Mouse (Mus musculus) spleen, postnatal 36 days (tissue): Measurements from ENCODE around the gene Otulin.

ENCODE experiments used
- DNase-seq, 2 experiments: peaks; one replicate each; pipeline ENCODE4 v3.0.0; 2022; ENCODE audit warnings: low spot score in 2 of 2, mixed read lengths in 1 of 2

Gene Otulin

DNA sequence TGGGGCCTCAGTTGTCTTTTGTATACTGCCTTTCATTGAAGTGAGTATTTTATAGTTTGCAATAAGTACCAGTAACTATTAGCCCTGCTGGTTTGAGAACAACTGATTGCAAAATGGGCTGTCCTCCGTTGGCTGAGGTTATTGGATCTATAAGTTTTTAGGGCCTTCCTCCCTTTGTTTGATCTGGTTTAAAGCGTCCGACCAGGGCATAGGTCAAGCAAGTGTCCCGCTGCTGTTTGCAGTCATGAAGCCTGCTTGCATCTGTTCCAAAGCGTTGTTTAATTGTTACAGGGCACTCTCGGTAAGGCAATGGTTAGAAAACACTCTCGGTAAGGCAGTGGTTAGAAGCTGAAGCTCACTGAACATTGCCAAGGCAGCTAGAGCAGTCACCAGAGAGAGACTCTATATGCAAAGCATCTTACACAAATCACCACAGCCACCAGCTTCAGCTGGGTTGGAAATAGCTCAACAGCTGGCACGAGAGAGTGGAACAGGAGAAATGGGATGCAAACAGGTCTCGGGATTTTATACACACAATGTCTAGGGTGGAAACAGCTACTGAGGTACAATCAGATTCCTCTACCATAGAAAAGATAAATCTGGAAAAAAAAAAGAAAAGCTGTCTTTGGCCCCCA lies 80.0 kb downstream of the Otulin start:
- no peak for DNase-seq

DNA sequence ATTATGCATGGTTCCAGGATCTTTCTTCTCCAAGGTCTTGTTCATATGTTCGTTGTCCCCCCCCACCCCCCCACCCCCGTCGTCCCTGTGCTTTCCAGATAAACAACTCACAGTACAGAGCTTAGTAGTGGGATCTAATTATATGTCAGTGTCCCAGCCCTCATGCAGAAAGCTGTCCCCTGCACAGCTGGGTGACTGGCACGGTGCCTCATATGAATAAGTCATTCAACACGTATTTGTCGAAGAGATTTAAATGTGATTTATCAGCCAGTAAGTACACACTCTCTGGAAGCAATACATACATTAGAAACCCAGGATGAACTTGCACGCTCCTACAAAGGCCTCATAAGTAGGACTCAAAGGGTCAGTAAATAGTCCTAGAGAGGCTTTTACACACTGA lies 80.6 kb downstream of the Otulin start:
- no peak for DNase-seq

DNA sequence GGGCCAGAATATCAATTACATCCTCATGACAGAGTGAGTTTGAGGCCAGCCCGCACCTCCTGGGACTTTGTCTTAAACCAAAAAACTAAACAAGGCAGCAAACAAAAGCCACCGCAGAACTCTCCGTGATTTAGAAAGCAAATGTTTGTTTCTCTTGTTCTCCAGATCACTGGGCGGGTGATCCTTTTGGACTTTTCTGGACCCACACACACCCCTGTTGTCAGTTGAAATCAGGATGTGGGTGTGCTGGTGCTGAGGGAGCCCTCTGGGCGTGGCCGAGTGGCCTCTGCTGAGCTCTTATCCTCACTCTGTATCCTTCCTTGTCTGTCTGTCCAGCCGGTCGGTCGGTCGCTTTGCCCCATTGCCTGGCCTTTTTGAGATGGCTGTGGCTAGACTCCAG lies 81.4 kb downstream of the Otulin start:
- DNase-seq: no peak

DNA sequence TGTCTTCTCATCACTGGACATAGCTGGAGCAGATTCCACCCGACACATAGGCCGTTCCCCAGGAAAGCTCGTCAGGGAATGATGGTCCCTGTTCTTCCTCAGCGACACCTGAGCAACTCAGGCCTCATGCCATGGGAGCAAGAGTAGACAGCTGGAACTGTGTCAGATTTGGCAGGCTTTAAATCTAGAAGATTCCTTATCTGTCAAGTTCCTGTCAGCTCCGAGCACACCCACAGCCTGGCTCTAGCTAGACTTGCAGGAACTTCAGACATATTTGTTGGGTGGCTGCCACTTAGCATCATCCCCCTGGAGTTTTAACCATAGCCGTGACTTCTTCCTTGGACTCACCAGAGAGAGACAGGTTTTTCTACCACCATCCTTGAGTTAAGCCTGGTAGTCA lies 82.4 kb downstream of the Otulin start:
- DNase-seq: no peak

DNA sequence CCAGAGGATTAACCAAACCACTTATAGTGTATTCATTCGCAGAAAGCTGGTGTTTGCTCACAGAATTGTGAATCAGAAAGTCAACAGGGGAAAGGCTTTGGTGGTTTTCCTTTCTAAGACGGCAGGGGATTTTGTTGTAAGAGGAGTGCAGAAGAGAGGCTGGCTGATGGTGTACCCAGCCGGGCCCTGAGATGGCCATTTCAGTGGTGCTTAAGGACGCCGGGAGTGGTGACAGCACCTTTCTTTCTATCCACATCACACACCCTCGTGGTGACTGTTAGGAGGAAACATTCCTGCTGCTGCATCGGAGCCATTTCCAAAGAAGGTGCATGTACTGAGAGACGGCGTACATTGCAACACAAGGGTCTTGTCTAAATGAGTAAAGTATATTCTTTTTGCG lies 85.3 kb downstream of the Otulin start:
- no peak for DNase-seq

DNA sequence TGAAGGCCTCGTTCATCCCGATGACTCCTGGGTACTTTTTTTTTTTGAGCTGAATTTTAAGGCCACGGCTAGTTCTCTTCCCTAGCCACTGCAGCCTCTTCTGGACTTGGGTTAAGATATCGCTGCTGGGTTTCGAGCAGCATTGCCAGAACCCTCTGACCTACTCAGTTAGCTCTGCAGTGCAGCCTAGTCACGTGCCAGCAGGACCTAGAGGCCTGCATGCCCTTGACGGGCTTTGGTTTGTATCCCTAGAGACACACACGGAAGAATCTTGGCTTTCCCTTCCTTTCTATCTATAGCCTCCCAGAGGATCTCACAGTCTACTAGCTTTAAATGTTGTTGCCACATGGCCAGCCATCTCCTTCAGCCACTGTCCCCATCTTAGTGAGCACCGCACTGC lies 90.7 kb downstream of the Otulin start:
- DNase-seq: no peak

DNA sequence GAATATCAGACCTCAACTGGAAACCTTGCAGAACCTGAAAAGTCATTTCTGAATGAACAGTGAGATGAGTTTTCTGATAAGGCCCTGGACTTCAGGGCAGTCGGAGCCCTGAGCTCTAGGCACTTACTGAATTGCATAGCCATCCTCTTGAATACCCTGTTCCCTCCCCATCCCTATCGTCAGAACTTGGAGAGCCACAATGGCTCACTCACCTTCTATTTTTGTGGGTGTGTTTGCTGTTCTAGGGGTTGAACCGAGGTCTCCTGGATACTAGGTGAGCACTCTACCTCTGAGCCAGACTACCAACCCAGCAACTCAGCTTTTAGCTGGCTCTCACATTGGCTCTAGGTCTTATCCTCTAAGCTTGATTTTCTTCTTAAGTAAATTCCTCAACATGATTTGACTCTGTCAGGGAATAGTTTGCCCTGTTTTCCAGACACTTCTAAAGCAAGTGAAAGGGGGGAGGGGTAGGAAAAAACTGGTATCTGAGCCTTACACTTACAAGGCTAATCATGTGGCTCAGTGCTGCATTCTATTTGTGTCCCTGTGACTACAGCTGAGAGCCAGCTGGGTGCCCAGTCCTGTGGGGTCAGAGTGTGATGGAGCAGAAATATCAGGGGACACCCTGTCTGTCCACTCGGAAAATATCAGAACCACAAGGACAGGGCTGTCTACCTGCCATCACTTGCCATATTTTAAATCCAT lies 92.8 kb downstream of the Otulin start:
- no peak for DNase-seq

DNA sequence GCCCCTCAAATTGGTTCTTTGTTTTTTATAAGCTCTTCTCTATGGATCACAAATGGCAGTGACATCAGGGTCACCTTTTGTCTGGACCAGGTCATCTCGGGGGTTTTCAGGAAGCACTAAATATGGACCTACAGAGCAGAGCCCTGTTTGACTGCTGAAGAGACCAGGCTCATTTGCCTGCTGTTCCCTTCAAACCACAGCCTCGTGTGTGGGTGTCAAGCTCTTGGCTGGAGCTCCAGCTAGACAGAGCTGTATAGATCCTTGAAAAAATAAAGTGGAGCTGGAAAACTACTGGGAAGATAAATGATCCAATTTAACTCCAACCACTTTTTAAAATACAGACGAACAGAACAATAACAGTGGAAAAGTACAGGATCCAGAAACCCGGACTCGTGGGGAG lies 93.7 kb downstream of the Otulin start:
- DNase-seq: no peak

DNA sequence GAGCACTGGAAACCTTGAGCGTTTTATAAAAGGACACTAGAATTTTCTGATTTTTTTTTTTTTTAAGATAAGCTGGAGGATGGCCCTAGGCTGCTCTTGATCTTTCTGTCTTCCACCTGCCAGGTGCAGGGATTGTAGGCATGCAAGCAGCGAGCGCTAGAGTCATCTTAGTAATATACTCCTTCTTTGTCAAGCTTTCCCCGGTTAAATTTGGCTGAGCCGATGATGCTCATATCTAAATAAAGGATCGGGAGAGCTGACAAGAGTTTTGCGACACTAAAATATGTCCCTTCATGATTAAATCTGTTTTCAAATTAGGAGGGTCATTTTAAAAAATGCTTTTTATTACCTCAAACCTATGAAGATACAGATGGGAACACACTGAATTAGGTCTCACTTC lies 94.3 kb downstream of the Otulin start:
- no peak for DNase-seq

DNA sequence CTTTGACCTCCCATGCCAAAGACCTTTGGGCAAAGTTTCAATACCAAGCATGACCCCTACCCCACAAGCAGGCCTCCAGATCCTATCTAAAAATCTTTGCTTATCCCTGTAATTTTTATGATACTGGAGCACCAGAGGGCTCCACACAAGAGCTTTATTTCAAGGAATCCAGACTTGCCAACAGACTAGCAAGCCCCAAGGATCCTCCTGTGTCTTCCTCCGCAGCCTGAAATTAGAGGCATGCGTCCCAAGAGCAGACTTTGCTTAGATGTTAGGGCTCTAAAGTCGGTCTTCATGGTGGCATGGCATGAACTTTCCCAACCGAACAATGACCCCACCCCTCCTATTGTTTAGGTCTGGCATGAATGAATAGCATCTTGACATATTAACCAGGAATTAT lies 94.8 kb downstream of the Otulin start:
- DNase-seq: no peak

DNA sequence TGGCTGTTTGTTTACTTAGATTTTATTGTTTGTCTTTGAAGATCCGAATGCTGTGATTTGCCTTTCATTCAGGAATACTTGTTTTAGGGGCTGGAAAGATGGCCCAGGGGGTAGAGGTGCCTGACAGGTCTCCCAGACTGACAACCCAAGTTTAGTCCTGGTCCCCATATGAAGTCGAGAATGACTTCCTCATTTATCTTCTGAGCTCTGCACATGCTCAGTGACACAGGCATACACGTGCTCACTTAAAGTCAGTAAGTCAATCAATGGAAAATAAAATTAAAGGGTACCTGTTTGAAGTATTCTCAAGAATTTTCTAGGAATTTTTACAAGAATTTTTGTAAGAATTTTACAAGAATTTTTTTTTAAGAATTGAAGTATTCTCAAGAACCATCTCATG lies 97.5 kb downstream of the Otulin start:
- no peak for DNase-seq

DNA sequence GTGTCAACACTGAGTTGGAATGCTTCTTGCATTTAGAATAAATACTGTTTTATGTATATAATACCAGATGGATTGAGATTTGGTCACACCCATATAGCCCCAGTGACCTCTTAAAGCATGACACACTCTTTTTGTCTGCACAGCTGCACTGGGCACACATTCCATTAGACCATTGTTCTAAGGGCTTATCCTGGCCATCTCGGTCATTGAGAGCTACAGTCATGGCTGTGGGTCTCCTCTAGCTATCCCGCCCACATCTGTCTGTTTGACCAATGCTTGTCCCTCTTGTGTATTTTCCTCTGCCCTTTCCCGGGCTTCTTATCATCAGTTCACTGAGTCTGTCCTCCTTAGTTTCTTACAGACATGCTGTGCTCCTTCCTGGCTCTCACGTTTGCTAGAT lies 100.5 kb downstream of the Otulin start:
- no peak for DNase-seq

DNA sequence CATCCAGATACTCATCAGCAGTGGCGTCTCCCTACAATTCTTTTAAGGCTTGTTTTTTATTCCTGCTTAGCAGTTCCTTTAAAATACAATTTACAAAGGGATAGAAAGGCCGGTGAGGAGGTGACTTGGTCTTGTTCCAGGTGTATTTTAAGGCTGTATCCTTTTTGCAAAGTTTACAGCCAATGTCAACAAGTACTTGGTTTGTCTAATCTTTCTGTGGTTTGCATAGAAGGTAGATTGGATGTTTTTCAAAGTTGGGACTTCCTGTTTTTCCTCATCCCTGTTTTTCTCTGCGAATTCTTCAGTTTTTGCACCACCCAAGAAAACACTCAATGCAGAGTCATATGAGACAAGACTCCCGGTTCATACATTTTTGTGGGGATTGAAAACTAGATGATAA lies 101.6 kb downstream of the Otulin start:
- no peak for DNase-seq

DNA sequence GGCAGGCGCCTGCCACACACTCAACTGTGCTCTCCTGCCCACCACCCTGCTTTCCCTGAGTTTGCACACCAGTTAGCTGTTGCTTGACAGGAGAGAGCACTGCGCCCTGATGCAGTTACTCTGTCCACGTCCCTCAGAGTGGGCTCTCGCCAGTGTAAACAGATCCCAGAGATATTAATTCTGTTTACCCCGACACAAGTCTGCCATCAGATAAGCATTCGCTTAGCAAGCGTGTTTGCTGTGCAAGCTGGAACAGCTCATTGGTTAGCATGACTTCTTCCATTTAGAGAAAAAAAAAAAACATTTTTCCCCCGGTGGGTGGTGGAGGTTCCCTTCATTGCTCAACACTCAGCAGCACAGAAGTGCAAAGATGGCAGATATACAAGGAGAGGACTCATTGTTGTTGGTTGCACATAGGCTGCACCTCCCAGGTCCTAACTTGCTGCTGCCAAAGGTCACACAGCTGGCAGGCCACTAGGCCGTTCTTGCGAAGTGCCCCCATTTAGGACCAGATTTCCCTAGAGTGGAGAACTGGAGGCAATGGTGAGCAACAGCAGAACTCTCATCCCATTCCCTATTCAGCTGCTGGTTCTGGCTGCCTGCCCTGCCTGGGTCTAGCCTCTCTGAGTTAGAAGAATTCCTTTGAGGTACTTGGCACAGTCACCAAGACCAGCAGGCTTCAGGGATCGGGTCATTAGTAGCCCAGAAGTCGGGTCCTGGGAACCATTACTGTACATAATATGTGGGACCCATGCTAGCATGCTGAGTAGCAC lies 105.1 kb downstream of the Otulin start:
- no peak for DNase-seq

DNA sequence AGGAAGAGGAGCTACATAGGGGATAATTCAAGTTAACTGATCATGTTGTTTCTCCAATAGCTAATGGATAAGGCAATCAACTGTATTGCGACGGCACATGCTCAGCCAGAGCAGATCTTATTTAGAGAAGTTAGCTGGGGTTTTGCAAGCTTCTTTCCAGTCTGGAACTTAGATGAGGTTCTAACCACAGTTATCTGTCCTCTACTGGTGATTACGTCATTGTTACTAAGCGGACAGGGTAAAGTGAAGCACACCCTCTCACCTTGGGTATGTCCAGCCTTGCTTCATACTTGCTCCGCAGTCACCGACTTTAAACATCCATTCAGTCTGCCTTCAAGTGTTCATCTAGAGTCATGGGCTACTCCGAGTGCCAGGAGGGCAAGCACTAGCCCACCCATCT lies 110.6 kb downstream of the Otulin start:
- DNase-seq: no peak

DNA sequence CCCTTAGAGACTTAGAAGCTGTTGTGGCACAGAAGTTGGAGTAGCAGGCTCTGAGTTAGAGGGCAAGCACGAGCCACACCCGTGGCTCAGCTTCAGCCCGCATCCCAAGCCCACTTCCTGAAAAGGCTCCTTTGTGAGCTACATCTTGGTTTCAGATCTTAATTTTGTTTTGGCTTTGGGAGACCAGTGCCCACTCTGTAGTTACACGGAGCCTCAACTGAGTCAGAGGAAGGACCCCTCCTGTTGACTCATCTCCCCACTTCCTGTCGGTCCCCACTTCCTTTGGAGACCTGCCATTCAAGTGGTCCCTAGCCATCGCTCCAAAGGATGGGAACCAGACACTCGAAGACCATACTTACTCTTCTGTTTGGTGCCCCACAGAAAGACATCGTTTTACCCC lies 112.5 kb downstream of the Otulin start:
- DNase-seq: no peak

DNA sequence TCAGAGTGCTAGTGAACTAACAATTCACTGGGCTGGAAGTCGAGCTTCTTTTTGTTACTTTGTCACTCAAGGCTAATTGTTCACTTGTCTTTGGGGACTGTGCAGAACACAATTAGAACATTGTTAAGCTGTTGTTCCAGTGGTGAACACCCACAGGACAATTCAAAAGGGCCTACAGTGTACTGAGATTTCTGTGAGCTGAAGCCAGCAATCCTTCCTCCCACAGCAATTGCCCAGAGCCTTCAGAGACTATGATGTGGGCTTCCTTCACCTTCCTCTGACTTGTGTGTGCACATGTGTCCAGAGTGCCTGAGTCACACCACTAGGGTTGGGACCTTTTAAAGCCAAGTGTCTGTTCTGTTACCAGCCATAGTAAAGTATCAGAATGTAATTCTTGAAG lies 113.6 kb downstream of the Otulin start:
- DNase-seq: no peak

DNA sequence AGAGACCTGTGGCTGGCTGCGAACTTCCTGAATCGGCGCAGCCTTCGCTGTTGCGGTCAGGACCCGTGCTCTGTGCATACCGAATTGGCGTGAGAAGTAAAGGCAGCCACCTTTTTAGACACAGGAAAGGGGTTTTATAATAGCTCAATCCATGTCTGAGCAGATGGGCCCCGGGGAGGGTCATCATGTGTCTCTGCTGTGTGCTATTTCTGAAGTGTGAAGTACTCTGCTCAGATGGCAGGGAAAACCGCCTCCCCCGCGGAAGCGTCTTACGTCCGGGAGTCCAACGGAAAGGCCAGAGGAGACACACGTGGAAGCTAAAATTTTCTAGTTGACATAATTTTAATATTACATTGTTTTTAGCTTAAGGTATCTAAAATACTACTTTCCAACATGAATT lies 121.5 kb downstream of the Otulin start:
- DNase-seq: no peak

DNA sequence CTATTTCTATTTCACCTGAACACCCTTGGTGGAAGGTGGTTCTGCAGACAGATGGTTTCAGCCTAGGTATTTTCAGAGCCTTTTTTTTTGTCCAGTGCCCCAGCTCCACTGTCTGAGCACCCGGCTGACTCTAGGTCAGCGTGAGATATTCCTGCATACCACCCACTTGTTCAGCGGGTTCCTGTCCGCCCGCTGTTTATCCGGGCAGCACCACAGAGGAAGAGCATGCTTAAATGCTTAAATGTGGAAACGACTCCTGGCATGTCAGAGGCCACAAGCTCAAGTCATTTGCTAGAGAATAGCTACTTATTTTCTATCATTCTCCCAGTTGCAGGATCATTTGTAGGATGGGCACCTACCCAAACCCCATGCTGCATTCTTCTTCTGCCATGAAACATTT lies 122.3 kb downstream of the Otulin start:
- no peak for DNase-seq

DNA sequence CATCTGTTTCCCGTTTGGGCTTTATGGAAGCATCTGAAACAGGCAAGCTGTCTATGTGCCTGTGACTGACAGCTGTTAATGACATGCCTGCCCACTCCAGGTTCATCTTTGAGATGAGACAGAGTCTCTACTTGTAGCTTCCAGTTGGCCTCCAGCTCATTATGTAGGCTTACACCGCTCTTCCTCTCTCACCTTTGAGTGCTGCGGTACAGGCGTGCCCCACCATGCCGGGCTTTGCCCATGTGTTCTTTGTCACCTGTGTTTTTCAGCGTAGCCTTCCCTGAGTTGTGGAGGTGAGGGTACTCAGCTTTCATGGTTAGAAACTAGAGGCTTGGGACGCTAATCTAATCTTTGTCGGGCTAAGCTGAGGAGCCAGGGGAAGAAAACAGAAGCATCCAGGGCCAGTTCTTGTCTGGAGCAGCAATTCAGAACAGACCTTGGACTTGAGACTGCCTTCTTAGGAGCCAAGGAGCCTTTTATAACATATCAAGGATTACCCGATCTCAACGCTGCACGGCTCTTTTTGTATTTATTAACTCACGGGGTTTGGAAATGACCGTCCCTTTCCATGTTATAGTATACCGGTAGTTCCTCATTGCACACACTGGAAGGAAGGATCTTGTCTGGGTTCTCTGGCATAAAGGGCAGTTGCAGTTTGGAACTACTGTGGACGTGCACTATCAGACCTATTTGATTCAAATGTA lies 123.4 kb downstream of the Otulin start:
- DNase-seq: no peak

DNA sequence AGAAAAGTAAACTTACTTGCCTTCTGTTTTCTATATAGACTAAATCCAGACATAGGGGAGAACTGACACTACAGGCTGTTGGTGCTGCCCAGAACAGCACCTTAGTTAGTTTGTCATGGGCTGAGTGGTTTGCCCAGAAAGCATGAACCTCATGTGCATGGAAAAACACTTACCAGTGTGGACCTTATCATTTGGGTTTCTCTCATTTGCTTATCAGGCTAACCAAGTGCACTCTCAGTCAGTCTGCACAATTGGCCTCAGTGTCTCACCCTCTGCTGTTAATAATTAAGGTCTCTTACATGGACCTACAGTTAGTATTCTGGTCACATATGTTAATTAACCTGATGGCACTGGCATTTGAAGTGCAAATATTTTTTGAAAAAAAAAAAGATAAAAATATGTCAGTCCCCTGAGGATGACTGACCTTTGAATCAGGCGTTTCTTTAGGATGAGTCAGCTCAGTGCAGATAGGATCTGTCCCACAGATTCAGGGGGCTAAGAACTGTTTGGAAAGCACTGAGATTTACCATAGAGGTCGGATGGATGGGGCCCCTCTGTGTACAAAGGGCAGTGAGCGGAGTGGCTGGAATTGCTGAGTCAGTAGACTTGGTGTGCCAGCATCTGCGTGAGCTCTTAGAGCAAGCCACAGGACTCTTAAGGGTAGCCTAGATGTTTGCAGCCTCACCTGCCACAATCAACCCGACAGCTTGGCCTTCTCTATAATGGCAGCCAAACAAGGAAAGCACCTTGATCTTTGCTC lies 124.2 kb downstream of the Otulin start:
- DNase-seq: no peak
